Mouse (Mus musculus) gastrocnemius, adult 2 months (tissue): ENCODE measurements around the gene Lama2. TPM values are rescaled to one million over a fixed set of nuclear protein-coding genes. Genes with fewer than 3 reads are reported as not detected.

Source experiments
- DNase-seq: peaks from one replicate; pipeline ENCODE4 v3.0.0; 2022
- H3K27ac ChIP-seq: fragments of 200-600 bp; 2 replicates; pipeline ENCODE4 v1.8.1; 2022; ENCODE audit warnings: mild to moderate bottlenecking
- H3K4me3 ChIP-seq: fragments of 200-600 bp; 2 replicates; pipeline ENCODE4 v1.8.1; 2022; ENCODE audit warnings: mild to moderate bottlenecking, moderate library complexity
- CTCF ChIP-seq: fragments of 200-600 bp; IDR thresholded peaks from 2 replicates; pipeline ENCODE4 v1.8.1; 2022; ENCODE audit warnings: antibody characterized with exemption, mild to moderate bottlenecking, moderate library complexity
- intact Hi-C: fragments of 180-260 bp; cut with DNase I; formaldehyde crosslinking; loops from one replicate; pipeline ENCODE4 v1.15.1; 2025
- total RNA-seq, 2 experiments: library from RNA; stranded (reverse); gene quantifications; 2 replicates each; pipeline ENCODE4 v1.2.3; 2021

The Lama2 gene
- total RNA-seq, 2 experiments from 2014 or later: 46.0 to 56.1 TPM

DNA sequence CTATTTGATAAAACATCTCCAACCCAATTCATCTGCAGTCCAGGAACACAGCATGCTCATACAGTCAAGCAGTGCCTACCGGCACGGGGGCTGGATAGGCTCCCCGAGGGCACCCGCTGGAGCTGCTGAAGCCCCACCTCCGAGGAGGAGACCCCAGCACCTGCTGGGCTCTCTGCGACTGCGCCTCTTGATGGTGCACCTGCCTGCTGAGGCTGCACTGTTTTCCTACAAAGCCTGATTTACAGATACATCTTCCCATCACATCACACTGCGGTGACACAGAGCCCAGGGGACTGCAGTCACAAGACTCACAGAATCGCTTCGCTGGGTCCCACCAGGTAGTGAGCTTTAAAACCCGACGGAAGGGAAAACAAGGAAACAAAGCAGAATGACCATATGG is 412.2 kb downstream of the Lama2 start:
- intact Hi-C loops: no loop called here
- H3K4me3 ChIP-seq: no peak overlapping the region
- DNase-seq: no peak
- H3K27ac ChIP-seq: no peak overlapping the region
- TF ChIP-seq CTCF: no peak

DNA sequence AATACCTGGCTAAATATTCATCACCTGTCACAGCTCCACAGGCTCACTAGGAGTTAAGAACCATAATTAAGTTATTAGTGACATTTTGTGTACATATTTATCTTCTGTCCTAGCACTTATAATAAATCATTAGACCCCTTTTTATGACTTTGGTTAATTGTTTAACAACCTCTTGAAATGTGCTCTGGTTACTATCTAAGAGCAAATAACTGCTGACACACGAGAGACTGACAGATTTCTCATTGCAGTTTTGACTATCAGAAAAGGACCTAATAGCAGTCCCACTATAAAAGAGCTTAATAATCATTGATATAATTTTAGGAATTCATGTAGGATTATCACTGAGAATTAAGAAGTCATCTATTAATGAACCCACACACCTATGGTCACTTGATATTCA is 421.1 kb downstream of the Lama2 start:
- DNase-seq: no peak

DNA sequence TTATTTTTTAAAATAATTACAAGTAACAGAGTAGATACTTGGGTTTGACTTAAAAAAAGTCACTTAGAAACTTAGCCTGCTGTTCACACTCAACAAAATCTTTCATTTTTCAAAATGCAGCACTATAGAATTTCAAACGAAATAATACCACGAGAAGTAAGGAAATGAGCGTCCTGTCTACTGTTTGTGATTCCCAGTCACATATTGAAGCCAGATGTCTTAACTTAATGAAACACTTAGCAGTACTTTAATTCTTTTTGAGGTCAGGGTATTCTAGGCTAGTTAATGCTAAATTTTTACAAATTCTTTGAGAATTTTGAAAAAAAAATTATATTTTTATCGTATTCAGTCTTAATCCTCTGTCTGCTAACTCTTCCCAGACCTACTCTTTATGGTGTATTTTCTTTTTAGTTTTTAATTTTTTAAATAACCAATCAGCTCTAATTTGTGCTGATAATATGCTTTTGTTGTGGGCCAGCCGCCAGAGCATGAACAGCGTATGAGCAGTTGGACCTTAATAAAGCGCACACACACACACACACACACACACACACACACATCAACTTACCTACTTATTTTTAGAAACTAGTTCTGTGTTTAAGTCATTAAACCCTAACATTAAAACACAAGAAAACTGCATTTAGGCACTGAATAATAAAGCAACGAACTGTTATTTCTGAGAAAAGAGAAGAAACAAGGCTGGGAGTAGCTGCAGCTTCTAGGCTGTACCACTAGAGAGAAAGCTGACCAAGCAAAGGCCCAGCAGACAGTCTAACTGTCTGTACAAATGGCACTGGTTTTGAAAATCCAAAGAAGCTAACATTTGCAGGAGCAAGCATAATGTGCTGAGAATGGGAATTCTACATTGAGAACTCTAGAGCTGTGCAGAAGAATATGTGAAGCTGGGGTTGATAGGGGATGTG is 425.3 kb downstream of the Lama2 start:
- Histone ChIP-seq H3K4me3 (no peak overlapping the region), H3K27ac (no peak overlapping the region)
- TF ChIP-seq CTCF: no peak
- no peak for DNase-seq
- intact Hi-C loops: no loop called here

More for the DNA sequence above, 421.1 kb downstream of the Lama2 start:
- intact Hi-C loops: loop anchor here (5.0 kb wide), 1 partner anchor 141 kb away; no protein-coding TSS in a partner anchor
- Histone ChIP-seq H3K4me3 (no peak overlapping the region), H3K27ac (no peak overlapping the region)
- no peak for TF ChIP-seq CTCF

DNA sequence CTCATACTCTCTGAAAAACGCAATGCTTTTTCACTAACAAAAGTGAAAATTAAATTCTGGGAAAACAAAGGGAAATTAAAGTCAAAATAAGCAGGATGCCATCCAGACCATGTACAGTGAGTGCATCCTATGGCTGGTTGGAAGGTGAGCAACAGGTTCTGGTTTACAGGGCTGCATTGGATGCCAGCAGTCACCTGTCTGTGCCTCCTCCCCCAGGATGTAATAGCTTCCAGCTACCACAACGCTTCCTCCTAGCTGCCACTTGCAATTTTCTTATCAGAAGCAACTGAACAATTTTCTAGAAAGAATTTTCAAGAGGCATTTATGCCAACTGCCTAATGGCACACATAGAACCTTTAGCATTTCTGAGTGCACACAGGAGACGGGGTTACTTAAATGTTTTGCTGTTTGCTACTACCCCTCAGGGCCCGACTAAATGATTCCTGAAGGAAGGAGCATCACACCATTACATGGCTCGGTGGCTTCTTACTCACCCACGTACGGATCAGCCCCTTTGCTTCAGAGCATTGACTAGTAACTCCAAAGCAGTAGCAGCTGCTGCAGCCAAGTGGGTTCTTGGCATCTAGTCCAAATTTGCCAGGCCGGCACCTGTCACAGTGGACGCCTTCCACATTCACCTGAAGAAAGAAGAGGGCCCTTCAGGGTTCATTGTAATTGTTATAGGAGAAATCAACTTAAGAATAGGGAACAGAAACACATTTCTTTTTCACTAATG is 430.8 kb downstream of the Lama2 start:
- DNase-seq: no peak
- Histone ChIP-seq H3K4me3 (no peak overlapping the region), H3K27ac (no peak overlapping the region)
- no peak for TF ChIP-seq CTCF
- intact Hi-C loops: no loop called here

DNA sequence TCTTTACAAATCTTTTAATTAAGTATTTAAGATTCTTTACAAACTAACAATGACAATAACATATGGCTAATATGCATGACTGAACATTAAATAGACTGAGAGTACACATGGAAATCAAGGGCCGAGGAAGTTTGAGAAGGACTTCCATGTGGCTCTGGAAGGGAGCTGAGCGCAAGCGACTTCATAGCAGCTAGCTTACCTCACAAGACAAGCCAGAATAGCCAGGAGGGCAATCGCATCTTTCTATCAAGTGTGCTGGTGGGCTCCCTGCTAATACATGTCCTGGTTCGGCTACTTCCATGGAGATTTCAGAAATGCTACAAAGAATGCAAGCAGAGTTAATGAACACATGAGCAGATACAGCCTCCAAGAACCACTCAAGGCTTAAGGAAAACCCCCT is 435.4 kb downstream of the Lama2 start:
- no peak for TF ChIP-seq CTCF
- intact Hi-C loops: no loop called here
- no peak overlapping the region for H3K4me3 ChIP-seq
- H3K27ac ChIP-seq: no peak overlapping the region
- no peak for DNase-seq

DNA sequence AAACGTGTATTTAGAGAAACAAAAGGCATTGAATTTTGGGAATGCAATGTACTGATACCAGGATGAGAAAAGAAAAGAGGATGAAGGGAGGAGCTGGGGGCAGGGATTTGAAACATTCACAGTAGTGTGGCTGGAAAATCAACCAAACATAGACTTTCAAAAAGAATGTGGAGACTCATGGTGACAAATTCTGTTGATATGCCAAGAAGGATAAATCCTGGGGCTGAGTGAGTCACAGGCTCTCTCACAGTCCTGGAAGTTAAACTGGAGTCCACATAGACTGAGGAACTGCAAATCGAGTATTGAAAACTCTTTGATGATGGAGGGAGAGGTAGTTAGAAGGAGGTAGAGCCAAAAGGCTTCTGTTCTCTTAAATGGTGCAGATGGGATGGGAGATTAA is 445.3 kb downstream of the Lama2 start:
- DNase-seq: no peak
- intact Hi-C loops: no loop called here
- no peak for TF ChIP-seq CTCF
- no peak overlapping the region for H3K27ac ChIP-seq
- no peak overlapping the region for H3K4me3 ChIP-seq

DNA sequence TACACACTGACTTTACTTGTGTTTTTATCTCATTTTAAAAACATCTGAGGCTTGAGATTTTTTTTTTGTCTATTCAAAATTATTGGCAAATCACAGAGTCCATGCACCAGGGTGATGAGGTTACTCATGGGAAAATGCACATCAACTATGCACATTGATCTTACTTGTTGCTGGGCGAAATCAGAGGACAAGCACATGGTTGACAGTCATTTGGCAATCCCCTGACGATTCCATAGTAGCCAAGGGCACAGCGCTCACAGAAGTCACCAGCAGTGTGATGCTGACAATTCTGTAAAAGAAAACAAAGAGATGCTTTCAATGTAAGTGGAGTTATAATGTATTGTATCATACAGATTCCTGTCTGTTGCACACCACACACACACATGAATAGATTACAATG is 454.8 kb downstream of the Lama2 start:
- no peak for TF ChIP-seq CTCF
- no peak overlapping the region for H3K27ac ChIP-seq
- H3K4me3 ChIP-seq: no peak overlapping the region
- intact Hi-C loops: no loop called here
- DNase-seq: no peak

DNA sequence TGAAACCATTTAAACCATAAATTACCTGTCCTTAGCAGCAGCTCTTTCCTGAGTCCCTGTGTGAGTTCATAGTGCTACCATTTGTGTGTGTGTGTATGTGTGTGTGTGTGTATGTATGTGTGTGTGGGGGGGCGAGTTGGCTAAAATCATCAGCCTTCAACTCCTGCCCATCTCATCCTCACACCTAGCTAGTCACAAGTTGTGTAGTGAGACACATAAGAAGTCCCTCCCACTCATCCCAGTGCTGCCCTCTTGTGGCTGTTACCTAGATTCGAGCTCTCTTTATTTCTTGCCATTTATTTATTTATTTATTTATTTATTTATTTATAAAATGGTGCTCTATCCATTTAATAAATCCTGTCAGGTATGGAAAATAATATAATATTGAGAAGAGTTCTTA is 457.2 kb downstream of the Lama2 start:
- intact Hi-C loops: no loop called here
- Histone ChIP-seq H3K4me3 (no peak overlapping the region), H3K27ac (no peak overlapping the region)
- TF ChIP-seq CTCF: peak; percentile 36; the same call in 1 of the 2 replicates
- DNase-seq: no peak

DNA sequence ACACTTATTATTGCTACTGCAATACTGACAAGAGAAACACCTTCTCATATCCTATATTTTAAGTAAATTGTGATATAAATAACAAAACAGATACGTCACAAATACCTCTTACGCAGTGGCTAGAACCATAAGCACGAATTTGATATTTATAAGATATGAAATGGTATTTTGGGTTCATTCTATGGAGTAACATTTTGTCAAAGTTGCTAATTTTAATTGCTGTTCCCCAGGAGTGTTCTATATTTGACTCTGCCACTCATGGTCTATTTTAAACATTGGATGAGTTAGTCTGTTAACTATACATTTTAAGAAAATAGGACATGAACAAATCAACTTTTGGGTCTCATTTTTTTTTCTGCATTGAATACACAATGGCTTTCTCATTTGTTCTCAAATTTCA is 469.3 kb downstream of the Lama2 start:
- no peak overlapping the region for H3K4me3 ChIP-seq
- intact Hi-C loops: no loop called here
- no peak for TF ChIP-seq CTCF
- DNase-seq: no peak
- H3K27ac ChIP-seq: no peak overlapping the region

DNA sequence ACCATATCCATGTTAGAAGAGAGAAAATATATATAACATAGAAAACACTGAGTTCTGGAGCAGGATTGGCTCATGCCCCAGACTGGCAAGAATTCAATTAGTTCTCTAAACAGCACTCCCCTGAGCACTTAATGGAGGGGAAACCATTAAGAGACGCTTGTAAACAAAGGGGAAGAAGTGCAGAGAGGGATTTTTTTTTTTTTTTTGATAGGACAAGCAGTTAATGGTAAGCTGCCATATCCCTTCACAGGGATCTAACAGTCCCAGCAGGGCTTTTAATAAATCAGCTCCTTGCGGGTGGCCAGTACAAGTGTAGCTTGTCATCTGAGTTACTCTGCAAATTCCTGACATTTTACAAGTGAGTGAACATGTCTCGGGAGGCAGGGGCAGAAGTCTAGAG is 479.1 kb downstream of the Lama2 start:
- Histone ChIP-seq H3K27ac (no peak overlapping the region), H3K4me3 (no peak overlapping the region)
- DNase-seq: no peak
- no peak for TF ChIP-seq CTCF
- intact Hi-C loops: no loop called here

DNA sequence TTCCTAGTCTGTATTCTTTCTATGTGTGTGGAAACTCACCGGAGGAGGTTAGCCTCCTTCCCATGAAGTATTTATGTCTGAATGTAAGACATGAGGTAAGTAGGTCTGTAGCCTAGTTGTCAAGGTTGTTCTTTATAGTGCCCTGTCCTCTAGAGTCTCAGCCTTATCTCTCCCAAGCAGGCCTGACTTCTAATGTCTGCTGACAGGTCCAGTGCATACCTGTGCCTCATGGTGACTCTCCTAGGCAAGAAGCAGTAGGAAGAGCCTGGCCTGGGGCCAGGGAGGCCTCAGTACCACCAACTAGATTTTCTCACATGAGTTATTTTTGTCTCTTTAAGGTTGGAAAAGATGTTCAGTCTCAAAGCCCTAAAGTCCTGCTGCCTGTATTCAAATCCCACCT is 483.8 kb downstream of the Lama2 start:
- Histone ChIP-seq H3K27ac (no peak overlapping the region), H3K4me3 (no peak overlapping the region)
- no peak for DNase-seq
- TF ChIP-seq CTCF: no peak
- intact Hi-C loops: no loop called here

DNA sequence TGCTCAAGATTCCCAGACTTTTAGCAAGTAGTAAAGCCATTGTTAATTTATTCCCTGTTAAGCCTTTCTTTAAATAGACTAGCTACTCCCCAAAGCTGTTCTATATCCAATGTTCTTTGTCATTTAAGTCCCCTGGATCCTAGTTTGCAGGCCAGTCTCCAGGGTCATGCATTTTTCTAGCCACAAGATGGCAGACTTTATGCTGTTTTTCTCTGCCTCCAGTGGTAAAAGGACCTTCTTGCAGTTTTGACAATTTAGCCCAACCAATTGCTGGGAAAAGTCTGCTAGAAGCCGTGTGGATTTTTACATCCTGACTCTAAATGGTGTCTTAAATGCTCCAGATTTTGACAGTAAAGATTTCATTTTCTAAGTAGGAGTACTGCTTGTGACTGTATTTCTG is 486.4 kb downstream of the Lama2 start:
- TF ChIP-seq CTCF: peak; percentile 77
- 0 out of 2 replicates have a peak overlapping the region, but pooled peaks have one; percentile 2 for H3K27ac ChIP-seq
- H3K4me3 ChIP-seq: no peak overlapping the region
- intact Hi-C loops: loop anchor here (2.0 kb wide), 2 partner anchors 542 to 630 kb away; no protein-coding TSS in a partner anchor
- DNase-seq: no peak

DNA sequence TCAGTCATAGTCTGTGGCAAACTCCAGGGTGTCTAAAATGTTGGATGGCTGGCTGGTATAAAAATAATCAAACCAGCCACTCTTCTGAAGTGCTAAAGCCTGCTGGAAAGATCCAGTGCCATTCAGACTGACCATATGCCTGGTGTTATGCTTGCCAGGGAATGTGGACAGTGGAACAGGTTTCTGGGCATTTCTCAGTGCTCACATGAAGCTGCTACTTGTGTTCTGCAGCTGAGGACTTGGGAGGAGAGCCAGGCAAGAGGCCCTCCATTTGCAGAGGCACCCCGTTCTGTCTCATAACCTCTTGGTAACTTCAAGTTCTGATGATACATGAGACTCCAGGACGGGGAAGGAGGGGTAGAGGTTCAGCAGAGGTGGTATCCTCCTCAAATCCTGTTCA is 492.1 kb downstream of the Lama2 start:
- no peak overlapping the region for H3K27ac ChIP-seq
- TF ChIP-seq CTCF: no peak
- no peak overlapping the region for H3K4me3 ChIP-seq
- intact Hi-C loops: no loop called here
- peak; percentile 20 for DNase-seq
